Mouse (Mus musculus) adrenal gland, adult 18-20 months (tissue): ENCODE measurements around the gene Zic4. TPM values are rescaled to one million over a fixed set of nuclear protein-coding genes. Genes with fewer than 3 reads are reported as not detected.

Experiments
- DNase-seq, 2 experiments: peaks; one replicate each; pipeline ENCODE4 v3.0.0; 2021 to 2022; ENCODE audit warnings: low spot score in 2 of 2
- total RNA-seq, 2 experiments: library from RNA; stranded (reverse); gene quantifications; 1 replicate in 1 of 2; 2 replicates in 1 of 2; pipeline ENCODE4 v1.2.3; 2021

Gene Zic4
- total RNA-seq, 2 experiments from 2014 or later, result not detected

GRCm38 (mm10) chr9:91363011-91363730 is 958 bp downstream of the Zic4 start:
- no peak for DNase-seq

DNA sequence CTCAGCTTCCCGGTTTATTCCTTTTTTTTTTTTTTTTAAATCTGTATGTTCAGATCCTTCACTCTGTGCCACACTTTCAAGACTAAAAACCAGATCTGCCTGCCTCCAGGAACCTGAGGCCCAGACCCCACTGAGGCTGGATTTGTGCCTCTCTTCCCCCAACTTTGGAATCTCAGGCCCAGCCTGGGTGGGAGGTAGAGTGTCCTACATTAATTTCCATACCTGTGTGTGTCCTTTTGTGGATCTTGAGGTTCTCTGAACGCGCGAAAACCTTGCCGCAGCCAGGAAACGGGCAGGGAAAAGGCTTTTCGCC is 1.6 kb downstream of the Zic4 start:
- DNase-seq, result no peak

- DNase-seq, result no peak
Measured at GRCm38 (mm10) chr9:91364127-91364970, 2.1 kb downstream of the Zic4 start.

GRCm38 (mm10) chr9:91364971-91365501 is 2.8 kb downstream of the Zic4 start:
- DNase-seq, result no peak

- no peak for DNase-seq
Measured at GRCm38 (mm10) chr9:91365664-91366063, 3.5 kb downstream of the Zic4 start, which contains the start of gene Zic1. Gene Zic1 (minus strand): TSS chr9:91365810.

- DNase-seq, result no peak
Measured at GRCm38 (mm10) chr9:91366226-91366998, 4.2 kb downstream of the Zic4 start.

DNA sequence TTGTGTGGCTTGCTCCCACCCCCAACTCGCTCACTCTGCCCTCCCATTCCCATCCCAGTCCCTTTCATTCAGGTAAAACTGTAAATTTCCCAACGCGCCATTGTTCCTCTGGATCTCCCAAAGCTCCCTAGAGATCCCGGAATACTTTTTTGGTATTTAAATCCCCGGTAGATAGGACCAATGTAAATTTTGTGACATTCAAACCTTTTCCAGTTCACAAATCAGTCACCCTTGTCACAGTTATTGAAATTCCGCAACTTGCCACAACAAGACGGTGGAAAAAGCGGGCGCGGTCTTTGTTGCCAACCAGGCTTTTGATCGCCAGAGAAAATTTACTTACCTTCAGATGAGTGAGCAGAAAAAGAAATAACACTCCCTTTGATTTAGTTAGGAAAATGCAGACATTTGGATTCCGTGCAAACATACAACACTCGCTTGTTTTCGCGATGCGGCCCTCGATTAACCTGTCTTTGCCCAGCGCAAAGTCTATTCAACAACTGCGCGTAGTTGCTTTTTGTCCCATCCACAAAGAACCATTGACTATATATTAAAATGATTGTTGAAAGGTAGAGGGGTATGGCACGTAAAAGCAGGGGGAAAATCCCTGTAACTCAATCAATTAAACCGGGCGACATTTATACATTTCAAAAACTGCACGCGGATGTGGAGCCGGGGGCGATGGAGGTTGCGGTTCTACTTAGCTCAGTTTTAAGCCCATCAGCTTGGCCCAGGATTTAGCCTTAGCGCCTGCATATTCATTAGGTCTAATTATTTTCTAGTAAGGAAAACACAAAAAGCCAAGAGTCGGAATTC is 5.0 kb downstream of the Zic4 start:
- DNase-seq, result no peak

- DNase-seq, result no peak
Measured at GRCm38 (mm10) chr9:91368150-91368549, 5.9 kb downstream of the Zic4 start.

DNA sequence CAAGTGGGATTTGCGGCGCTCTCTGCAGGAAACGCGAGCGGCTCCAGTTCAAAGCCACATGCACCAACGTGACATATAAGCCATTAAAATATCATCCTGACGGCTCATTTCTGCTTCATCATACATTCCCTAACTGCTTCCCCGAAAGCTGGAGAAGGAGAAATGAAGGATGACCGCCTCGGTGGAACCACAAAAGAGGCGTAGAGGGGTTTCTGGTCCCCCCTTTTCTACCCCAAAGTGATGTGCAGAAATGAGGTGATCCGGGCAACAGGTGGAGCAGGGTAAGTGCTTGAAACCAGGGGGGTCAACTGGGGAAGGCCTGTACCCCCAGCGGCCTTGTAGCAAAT is 6.7 kb downstream of the Zic4 start:
- DNase-seq, result no peak

GRCm38 (mm10) chr9:91369293-91369991 is 7.2 kb downstream of the Zic4 start:
- no peak for DNase-seq

GRCm38 (mm10) chr9:91370191-91370708 is 8.0 kb downstream of the Zic4 start:
- DNase-seq, result no peak

DNA sequence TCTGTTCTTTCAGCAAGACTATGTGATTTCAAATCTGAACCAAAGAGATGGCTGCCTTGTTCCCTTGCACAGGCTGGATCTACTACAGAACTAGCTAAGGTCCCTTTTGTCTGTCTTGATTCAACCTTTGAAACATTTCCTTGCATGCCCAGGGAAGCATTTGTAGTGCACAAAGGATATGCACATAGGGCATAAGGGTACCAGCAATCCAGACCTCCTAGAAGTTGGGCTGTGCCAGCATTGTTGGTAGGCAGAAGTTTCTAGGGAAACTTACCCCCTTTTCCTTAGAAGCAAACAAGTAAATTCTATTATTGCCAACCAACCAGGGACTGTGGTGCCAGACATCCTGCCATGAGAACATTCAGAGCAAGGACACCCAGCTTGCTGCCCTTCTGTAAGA is 8.8 kb downstream of the Zic4 start:
- DNase-seq, result no peak

DNA sequence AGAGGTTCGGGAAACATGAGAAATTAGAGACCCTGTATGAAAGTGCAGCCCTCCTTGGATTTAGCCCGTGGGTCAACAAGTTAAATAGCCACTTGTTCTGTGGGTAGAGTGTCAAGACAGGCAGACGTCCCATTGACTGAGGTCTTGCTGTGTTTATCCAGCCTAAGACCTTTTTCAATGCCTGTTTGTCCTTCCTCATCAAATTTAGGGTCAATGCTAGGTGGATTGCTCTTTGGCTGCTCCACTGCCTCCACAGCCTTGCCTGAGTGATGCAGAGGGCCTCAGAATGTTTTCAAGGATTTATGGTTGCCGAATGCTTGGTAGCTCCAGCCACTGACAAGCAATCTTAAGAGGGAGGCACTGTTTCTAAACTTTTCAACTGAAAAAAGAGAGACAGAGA is 9.4 kb downstream of the Zic4 start:
- no peak for DNase-seq

- DNase-seq, result no peak
Measured at GRCm38 (mm10) chr9:91373811-91374575, 11.8 kb downstream of the Zic4 start.

GRCm38 (mm10) chr9:91374665-91375064 is 12.5 kb downstream of the Zic4 start:
- DNase-seq, result no peak

- no peak for DNase-seq
Measured at GRCm38 (mm10) chr9:91377036-91377872, 15.0 kb downstream of the Zic4 start.

- DNase-seq, result no peak
Measured at GRCm38 (mm10) chr9:91377873-91378150, 15.6 kb downstream of the Zic4 start.
